Mouse (Mus musculus) spleen, adult 18-20 months (tissue): Measurements from ENCODE around the gene Hpcal1.
"Not testable (repeated sequence)": the region's sequence is repeated elsewhere in the genome, so short reads cannot be mapped to it uniquely, and the experiment has no call there.

Source experiments
- DNase-seq, 2 experiments: peaks; one replicate each; pipeline ENCODE4 v3.0.0; 2022; ENCODE audit warnings: mixed read lengths in 2 of 2

Hpcal1 gene

DNA sequence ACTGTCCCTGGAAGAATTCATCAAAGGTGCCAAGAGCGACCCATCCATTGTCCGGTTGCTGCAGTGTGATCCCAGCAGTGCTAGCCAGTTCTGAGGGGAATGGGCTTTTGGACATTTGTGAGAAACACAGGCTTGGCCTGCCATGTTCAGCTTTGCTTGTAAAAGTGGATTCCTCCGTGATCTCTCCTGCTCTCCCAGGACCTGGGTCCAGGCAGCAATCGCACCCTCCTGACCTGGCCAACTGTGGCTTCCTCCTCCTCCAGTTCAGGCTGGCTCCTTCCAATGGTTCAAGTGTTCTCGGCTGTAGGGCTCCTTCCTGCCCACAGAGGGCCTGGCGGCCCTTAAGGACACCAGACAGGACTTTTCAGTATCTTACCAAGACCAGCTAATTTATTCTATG lies 100.5 kb downstream of the Hpcal1 start:
- no peak for DNase-seq

DNA sequence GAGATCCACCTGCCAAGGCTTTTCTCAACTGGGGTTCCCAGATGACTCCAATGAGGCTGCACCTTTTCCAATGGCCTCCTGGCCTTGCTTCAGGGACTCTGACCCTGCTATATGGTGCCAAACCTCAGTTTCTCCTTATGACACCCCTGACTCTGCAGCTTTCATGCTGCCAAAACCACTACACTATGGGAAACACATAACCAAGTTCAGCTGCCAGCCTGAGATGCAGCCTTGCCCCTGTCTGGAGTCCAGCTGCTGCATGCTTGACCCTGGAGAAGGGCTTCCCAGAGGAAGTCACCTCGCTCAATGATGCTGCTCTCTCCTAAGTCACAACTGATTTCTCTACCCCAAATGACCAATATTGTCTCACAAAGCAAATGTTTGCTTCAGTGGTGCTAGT lies 102.1 kb downstream of the Hpcal1 start:
- DNase-seq, result no peak

DNA sequence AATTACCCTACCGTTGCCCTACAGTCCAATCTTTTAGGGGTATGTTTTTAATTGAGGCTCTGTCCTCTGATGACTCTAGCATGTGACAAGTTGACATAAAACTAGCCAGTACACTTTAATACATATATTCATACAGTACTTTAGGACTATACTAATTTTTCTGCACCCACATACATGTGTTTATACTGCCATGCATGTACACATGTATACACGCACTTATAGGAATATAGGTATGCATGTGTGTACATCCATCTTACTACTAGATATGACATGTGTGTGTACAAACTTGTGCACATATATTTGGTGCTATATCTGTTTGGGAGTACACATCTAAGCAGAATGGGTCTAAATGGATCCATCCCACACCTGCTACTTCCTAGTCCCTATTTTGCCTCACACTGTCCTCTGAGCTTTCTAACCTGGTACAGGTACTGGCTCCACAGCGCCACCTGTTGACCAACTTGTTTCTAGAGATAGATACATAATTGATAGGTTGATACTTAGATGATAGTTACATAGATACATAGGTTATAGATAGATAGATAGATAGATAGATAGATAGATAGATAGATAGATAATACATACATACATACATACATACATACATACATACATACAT lies 105.1 kb downstream of the Hpcal1 start:
- DNase-seq, result peak; percentile 8 to 77

- DNase-seq, result not testable (repeated sequence)
Observed at GRCm38 (mm10) chr12:17798261-17798660, 107.6 kb downstream of the Hpcal1 start.

- peak in 1 of 2 experiments; percentile 44 for DNase-seq
Observed at GRCm38 (mm10) chr12:17808542-17808941, 117.9 kb downstream of the Hpcal1 start.

DNA sequence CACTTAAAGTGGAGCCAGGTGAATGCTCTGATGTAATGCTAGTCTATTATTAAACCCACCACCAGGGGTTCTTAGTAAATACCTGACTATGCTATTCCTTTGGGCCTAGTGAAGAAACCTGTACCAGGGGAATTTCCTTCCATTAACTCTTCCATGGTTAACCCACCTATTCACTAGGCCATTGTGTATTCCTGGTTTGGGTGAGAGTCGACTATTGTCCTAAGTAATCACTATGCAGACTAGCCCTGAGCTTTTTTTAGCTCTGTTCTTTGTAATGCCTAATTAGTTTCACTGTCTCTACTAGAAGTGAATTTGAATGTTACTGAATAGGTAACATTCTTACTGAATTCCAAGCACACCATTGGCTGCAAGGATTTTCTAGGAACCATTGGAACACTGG lies 144.6 kb downstream of the Hpcal1 start:
- not testable (repeated sequence) for DNase-seq
